Mouse (Mus musculus) adrenal gland, postnatal 14 days (tissue): ENCODE measurements around the gene Trmo. TPM values are rescaled to one million over a fixed set of nuclear protein-coding genes. Genes with fewer than 3 reads are reported as not detected.

Experiments
- DNase-seq: peaks from one replicate; pipeline ENCODE4 v3.0.0; 2021; ENCODE audit warnings: mixed read lengths
- long read RNA-seq, 2 experiments: library from polyadenylated mRNA; stranded (forward); transcript quantifications; one replicate each; pipeline ENCODE4 v2.0.0; 2021
- total RNA-seq: library from RNA; stranded (reverse); gene quantifications from 2 replicates; pipeline ENCODE4 v1.2.3, GENCODE M21; 2021

Trmo gene
- total RNA-seq, result 6.5 and 6.6 TPM in 2 replicates
- long read RNA-seq, experiment 1, transcript Trmo-201 (5 exons, 1,527 nt), result major isoform, 6 of 8 reads
- long read RNA-seq, experiment 1, partial matches to known transcripts, result 0 of 8 reads
- long read RNA-seq, experiment 1, other reads (novel, unspliced or antisense), result 2 of 8 reads
- long read RNA-seq, experiment 2, partial matches to known transcripts, result 0 of 5 reads
- long read RNA-seq, experiment 2, other reads (novel, unspliced or antisense), result 2 of 5 reads

DNA sequence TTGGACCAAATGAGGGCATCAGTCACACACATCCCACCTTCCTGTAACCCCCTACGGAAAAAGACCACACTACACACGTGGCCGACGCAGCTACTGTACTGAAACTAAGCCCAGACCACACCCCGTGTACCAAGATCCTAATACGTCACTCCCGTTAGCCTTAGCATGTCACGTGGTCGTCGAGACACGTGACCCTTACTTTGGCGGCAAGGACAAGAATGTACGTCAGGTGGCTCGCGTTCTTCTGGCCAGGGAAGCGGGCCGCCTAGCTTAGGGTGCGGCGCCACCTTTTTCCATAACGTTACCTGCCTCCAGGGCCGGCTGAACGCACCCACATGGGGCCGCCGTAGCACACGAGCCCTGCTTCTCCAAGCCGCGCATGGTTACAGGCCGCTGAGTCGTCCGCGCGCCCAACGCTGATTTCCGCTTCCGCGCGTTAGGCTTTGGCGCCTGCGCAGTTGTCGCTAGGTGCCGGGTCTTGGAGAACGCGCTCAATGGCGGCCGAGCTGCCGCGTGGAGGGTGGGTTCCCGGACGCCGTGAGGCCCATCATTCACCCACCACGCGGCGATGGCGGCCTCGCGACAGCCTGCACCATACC lies at the start of gene Trmo:
Gene Trmo, minus strand, starts transcription at position 425 of the 599 bp plus-strand sequence.
- peak; percentile 96 for DNase-seq

DNA sequence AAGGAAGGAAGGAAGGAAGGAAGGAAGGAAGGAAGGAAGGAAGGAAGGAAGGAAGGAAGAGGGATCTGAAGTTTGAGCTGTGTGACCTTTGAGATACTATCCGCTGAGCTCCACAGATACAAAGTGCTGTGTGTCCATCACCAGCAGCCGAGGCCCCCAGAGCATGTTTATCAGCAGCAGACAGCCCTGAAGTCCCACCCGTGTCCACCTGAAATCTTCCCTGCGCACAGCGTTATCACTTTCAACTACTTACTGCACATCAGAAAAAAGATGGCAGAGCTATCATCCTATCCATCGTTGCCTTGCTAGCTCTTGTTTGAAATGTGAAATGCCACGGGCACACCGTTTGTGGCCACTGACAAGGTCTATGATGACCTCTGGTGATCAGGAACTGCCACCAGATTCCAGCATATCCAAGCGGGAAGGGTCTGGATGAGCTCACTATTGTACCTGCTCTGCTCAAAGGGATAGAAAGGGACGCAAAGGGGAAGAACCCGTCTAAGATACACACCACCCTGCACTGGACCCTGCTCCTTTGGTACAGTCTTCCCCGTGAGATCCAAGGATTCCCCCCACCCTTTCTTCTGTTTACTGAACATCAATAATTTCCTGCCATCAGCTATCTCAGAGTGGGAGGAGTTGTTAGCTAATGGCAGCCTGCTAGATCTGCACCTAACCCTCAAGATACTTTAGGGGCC lies 43.3 kb upstream of the Trmo start:
- DNase-seq, result no peak

DNA sequence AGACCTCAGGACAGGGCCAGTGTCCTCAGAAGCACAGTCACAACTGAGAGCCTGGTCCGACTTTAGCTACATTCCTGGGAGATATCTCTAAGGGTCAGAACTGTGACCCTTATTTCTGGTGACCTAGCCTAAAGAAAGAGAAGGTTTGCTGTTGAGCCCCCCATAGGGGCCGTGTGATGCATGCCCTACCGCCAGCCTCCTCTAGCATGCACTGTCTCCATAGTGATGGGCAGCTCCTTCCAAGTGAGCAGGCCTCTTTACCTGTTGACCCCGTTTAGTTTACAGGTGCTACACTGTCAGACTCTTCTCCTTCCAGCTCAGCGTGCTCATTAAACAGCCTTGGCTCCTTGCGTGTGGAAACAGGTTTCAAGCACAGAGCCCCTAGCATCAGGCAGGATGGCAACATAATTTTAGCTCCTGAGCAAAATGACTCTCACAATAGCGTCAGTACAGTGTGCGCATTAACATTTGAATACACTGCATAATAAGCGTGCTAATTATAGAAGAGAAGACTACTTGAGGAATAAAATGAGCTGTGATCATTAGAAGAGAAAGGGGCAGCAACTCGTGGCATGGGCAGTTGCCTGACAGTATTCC lies 39.8 kb upstream of the Trmo start:
- DNase-seq, result no peak

DNA sequence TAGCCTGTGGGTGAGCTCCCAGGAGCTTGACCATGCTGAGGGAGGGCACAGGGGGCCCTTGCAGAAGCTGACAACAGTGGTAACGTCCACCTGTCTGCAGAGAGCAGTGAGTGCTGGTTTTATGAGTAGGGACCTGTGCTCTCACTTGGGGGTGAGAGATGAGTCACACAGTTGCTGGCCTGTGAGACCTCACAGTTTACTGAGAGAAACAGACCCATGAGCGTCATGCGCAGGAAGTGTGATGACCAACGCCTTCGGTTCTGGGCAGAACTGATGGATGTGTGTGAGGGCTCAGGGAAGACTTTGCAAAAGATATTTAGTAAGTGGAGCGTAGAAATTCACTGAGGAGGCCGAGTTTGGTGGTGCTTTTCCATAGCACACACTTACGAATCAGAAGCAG lies 33.4 kb upstream of the Trmo start:
- DNase-seq, result no peak

DNA sequence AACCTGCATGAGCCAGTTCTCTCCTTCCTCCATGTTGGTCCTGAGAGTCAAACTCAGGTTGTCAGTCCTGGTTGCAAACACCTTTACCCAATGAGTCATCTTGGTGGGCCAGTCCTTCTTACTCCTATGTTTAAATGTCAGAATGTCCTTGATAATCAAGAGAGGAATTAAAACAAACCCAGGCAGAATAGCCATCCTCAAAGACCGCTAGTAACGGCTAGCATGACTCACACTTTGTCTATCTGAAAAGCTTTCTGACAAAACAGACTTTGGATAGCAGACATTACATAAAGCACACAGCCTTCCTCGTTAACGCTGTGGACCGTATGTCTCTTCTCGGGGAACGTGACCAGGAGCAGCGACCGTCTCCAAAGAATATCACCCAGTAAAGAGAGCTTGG lies 29.6 kb upstream of the Trmo start:
- DNase-seq, result no peak

DNA sequence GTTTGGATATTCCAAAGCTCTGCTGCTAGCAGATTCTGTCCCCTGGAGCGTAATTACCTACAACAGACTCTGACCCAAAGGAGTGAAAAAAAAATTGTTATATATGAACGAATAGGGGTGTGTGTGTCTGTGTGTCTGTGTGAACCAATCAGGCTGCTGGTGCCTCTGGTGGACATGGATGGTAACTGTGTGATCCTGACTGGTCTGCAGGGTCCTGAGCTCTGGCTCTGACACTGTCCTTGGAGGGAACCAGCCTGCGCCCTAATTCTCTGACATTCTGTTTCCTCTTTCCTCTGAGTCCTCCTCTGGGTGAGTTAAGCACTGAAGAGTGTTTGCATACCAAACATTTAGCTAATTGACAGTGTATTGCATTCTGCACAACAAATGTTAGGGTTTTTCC lies 28.3 kb upstream of the Trmo start:
- peak; percentile 52 for DNase-seq

DNA sequence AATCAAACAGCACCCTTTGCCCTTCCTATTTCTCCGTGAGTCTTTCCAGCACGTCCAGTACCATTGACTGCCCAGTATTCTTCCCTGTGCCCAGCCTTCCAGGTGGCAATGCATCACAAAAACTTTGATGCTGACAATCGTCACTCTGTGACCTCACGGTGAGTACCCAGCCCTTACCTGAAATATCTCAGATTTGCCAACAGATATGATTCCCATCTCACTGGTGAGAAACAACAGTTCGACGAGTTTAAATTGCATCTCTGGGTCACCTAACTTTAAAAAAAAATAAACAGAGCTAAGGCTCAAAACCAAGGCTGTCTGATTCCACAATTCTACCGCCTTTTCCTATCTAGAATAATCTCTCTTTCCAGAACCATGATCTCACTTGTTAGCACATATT lies 24.2 kb upstream of the Trmo start, which contains the start of gene Hemgn:
Gene Hemgn, minus strand, starts transcription at position 101 of the 400 bp plus-strand sequence.
- no peak for DNase-seq

DNA sequence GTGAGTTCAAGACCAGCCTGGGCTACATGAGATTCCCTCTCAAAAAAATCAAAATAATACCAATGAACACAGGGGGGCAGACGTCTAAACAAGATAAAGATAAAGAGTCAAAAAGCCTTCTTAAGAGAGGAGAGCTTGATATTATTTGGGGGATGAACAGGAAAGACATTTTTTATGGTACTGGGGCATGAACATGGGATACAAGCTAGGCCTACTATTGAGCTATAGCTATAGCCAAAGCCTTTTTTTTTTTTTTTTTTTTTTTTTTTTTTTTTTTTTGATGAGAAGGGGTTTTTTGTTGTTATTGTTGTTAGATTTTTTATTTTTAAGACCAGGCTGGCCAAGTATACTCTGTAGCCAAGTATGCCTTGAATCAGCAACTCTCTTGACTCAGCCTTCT lies 22.9 kb upstream of the Trmo start:
- no peak for DNase-seq

DNA sequence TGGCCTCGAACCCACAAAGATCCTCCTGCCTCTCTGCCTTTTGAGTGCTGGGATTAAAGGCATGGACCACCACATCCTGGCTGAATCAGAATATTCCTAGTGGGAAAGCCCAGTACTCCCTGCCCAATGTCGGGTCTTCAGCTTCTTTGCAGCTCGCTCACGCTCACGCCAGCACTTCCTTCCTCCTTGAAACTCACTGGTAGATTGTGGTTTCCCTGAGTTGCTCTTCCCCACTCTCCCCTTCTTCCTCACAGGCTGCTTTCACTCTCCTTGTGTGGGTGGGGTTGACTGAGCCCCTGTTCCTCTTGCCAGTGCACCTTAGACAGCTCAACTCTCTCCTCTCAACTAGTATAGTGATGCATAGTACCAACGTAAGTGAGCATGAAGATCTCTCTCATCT lies 22.3 kb upstream of the Trmo start:
- DNase-seq, result no peak

DNA sequence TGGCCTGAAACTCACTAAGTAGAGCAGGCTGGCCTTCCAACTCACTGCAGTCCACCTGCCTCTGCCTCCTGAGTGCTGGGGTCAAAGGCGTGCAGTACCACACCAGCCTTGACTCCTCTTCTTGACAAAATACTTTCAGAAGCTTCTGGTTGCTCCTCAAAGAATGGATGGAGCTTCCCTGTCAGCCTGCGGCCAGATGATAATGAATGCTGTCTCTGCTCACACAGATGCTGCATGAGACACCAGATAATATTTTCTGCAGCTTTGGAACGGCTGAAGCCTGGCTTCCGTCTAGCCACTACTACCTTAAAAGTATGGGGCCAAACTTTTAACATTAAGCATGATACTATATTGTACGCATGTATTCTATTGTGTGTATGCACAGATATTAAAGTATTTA lies 21.4 kb upstream of the Trmo start:
- no peak for DNase-seq

DNA sequence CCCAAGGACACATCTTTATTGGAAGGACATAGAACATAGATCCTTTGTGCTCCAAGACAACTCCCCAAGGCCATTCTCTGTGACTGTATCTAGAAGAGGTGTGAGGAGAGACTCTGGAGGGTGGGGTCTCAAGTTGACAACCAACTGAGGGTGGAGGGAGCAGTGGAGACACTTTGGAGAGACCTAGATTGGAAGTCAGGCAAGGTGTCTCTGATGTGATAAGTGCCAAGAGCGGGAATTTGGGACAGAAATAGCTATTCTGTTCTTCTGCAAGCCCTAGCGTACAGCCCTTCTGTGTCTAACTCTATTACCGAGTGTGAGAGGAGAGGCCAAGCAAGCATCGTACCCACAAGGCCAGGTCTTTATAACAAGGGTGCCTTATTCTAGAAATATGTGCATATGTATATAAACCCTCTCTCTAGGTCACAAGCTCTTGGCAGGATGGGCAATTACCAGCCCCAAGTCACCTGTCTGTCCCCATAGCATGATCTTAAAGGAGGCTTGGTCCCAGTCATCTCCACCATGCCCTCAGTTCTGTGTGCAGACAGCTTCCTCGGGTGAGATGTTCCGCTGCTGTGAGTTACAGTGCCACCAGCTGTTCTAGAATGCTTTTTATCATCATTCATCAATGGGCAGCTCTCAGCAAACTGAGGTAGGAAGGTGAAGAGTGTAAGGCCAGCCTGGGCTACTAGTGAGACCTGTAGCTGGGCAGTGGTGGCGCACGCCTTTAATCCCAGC lies 17.9 kb upstream of the Trmo start:
- no peak for DNase-seq

DNA sequence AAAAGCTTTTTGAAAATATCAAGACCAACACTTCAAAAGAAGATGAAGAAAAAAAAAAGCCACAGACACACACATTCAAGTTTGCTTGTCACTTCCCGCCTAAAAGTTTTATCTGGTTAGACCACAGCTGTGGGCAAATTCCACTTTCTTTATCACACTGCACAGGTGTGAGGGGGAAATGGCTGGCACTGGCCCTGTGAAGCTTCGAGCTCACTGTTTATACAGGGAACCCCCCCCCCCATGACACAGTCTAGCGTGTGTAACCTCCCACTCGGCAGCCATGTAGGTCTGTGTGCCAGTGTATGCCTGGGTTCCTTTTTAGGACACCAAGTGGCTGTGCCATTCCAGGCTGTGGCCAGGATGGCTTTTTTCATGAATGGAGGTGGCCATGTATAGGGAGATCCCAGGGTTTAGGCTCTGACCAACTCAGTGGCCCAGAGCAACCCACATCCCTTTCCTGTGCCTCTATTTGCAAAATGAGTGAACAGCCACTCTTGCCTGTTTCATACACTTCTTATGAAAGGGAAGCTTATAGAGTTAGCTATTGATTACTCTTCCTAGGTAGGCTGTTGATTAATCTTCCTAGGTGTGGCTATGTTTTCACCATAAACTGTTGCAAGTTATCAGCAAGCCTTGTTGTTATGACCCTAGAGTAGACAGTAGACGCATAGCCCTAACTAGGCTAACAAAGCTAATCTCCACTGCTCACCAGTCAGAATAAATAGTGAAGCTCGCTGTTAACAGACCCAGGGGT lies 15.0 kb upstream of the Trmo start:
- DNase-seq, result no peak

DNA sequence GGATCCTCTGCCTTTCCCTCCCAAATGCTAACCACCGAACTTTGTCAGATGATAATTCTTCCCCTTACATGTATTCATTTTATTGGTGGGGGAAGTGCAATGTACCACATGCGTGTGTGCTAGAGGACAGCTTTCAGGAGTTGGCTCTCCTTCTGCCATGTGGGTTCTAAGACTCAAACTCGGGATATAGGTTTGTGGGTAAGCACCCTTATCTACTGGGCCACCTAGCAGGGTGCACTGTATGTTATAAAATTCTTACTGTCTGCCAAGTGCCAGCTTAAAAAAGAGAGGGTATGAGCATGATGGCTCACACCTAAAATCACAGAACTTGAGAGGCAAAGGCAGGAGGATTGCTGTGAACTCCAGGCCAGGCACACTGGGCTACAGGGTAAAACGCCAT lies 9.6 kb upstream of the Trmo start:
- DNase-seq, result no peak

DNA sequence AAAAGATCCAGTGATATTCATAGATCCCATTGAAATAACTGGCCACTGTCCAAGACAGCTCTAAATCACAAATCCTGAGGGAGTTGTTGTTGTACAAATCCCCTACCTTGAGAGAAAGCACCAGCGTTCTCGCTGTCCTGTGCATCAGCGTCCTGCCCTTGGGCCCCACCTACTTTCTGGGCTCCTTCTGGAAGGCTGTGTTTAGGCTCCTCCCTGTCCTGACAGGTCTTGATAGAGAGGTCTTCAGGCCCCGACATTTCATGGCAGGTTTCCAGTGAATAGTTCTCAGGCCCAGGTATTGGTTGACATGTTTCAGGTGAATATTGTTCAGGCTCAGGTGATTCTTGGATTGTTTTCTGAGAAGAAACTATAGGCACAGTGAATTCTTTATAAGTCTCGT lies 6.5 kb upstream of the Trmo start:
- no peak for DNase-seq

DNA sequence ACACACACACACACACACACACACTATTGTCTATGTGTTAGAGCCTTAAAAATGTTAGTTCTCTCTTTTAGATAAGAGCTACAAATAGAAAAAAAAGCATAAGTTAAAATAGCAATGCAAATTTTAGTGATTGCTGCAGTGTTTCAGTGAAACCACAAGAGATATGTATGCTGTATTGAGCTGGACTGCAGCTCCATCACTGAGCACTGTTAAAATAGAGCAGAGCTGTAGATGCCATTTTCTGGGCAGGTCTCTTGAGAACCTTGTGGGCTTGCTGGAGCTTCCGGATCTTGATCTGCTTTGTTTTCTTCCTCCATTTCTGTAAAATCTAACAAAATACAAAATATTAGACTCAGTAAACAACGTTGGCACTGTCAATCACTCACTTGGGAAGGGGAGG lies 5.2 kb upstream of the Trmo start:
- DNase-seq, result no peak

DNA sequence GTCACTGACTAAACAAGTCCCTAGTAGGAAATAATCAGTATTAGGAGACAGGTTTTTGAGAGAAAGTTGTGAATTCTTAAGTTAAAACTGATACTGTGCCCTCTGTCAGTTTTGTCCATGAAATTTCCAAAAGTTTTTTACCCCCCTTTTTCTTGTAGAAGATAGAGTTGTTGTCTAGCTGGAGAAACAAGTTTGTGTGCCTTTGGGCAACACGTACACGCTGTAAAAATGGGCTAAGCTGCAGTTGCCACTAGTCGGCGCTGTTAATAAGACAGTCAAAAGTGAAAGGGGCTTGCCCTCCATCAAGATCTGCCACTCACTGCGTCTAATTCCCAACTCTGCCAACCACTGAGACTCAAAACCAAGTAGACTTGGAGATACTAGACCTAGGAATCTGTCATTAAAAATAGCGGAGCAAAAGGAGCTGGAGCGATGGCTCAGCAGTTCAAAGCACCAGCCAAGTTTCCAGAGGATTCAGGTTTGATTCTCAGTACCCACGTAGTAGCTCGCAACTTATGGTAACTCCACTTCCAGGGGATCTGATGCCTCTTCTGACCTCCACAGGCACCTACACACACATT lies 1.2 kb upstream of the Trmo start:
- peak; percentile 89 for DNase-seq

DNA sequence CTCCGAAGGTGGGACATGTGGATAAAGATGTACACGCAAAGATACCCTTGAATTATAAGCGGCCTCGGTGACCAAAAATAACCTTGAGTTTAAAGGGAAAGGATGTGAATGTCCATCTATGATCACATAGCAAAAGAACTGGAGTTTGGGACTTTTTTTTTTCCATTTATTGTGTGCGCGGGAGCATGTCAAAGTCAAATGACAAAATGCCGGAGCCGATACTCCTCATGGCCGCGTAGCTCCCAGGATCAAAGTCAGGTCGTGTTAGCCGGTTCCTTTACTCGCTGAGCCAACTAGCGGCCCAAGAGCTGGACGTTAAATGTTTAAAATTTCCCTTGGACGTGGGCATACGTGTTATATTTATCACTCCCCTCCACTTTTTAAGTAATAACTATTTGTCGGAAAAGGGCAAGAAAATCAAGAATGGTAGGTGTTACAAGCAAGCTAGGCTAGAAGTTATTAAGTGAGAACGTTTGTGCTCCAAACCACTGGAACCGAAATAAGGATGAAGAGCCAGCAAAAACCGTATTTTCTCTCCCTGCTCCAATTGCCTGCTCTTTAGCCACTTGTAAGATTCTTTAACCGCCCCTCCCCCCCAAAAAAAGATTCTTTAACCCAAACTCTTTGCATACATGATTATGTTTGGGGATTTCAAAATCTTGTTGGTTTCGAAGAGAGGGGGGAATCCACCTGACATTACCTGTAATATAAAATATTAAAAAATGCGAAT lies 540 bp upstream of the Trmo start:
- DNase-seq, result peak; percentile 50

DNA sequence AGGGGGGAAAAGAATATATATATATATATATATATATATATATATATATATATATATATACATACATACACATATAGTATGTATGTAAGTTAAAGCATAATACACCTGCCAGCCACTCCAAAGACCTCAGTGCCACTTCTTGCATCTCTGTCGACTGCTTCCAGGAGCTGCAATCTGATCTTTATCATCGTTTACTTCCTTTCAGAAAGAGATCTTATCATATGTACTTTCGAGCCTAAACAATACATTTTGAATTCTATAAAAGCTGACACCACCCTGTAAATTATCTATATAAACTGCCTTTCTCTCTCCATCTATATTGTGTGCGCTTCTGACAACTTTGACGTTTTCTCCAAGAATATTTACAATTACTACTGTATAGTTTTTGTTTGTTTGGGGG lies 681 bp downstream of the Trmo start:
- no peak for DNase-seq

DNA sequence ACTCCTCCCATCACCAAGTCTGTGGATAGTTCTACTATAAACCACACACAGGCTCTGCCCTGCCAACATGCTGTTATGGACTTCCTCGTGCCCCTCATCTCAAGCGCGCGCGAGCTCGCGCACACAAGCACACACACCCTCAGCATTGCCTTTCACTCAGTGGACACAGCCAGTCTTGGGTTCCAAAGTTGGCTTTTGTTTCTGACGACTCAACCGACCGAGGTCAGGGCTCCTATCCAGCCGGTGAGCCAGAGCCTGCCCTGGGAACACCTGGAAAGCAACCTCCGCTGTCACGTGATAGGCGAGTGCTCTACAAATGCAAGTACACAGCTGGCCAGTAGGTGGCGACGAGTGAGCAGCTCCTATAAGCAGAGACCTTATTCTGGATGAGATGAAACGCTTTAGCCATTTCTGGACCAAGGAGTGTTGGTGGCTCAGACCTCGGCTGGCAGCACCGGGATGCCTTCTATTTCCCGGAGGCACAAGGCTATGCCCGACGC lies 14.3 kb downstream of the Trmo start:
- peak; percentile 92 for DNase-seq

DNA sequence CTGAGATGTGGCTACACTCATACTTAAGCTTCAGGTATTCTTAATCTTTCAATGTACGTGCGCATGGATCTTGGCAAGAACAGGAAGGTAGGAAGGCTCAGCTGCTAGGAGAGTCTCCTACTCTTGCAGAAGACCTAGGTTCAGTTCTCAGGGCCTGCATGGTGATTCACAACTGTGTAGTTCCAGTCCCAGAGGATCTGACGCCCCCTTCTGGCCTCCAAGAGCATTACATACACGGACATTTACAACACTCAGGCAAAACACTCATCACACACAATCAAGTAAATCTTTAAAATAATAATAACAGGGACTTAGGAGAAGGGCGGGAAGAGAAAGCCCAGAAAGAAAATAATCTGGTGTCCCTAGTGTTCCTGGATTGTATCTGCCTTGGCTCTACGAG lies 14.8 kb downstream of the Trmo start:
- DNase-seq, result peak; percentile 64

DNA sequence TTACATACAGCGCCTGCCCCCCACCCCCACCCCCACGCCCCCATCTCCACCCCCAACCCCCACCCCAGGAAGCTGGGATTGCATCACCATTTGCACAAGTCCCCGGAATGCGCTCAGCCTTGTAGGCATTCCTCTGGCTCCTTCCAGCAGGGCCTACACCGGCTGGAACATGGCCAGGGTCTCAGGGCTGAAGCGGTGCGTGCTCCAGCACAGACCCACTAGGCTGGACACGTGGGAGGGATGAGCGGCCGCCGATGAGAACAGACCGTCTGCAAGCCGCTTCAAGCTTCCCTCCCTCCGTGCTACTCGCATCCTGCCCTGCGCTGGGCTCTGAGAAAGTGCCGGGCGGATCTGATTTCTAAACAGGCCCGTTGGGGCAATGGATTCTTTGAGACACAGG lies 18.2 kb downstream of the Trmo start:
- DNase-seq, result peak; percentile 94
